Mouse (Mus musculus): ENCODE results near the gene Ripk4.

DNA sequence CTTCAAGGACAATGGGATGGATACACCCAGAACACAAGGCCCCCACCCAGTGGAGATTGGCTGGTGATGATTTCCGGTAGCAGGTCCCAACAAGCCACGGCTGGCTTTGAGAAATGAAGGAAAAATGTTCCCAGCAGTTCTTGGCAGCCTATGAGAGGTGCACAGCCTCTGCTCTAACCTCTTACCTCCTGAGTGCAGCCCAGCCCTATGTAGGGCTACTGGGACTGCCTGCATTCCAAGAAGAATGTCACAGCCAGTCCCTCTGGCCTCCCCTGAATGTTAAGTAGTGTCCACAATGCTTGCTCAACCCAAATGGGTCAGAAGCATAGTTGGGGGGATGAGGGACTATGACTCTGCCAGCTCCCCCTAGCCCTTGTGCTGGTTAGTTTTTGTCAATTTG is 27.0 kb downstream of the Ripk4 start:
- TF ChIP-seq CTCF (IDR thresholded peaks at IDR 0.05; ENCODE audit: low read depth) (no peak), EP300 (IDR thresholded peaks at IDR 0.05; ENCODE audit: low read depth) (no peak)
